Mouse (Mus musculus) spleen, adult 2 months (tissue): ENCODE data around the gene Prkg1. TPM values are rescaled to one million over a fixed set of nuclear protein-coding genes. Genes with fewer than 3 reads are reported as not detected.

Source experiments
- DNase-seq, 2 experiments: peaks; one replicate each; pipeline versions ENCODE4 v3.0.0 to v3.0.0-alpha.2; 2012 to 2021; ENCODE audit warnings: low spot score in 2 of 2, low read depth in 1 of 2
- H3K27ac ChIP-seq: fragments of 200-500 bp; 2 replicates; pipeline ENCODE4 v1.5.1; 2012; ENCODE audit warnings: low read length, inconsistent platforms; ENCODE audit not compliant: insufficient read depth
- H3K27me3 ChIP-seq: fragments of 200-500 bp; 2 replicates; pipeline ENCODE4 v1.6.1; 2012; ENCODE audit warnings: mild to moderate bottlenecking, moderate library complexity, low read length, inconsistent platforms; ENCODE audit not compliant: control insufficient read depth, insufficient read depth
- H3K36me3 ChIP-seq: fragments of 200-500 bp; 2 replicates; pipeline ENCODE4 v1.6.1; 2012; ENCODE audit warnings: mild to moderate bottlenecking, low read length, inconsistent platforms; ENCODE audit not compliant: control insufficient read depth, insufficient read depth
- H3K4me1 ChIP-seq: fragments of 200-500 bp; 2 replicates; pipeline ENCODE4 v1.6.1; 2011; ENCODE audit warnings: inconsistent platforms; ENCODE audit not compliant: control insufficient read depth, insufficient read depth, insufficient read length
- H3K4me3 ChIP-seq: fragments of 200-500 bp; 2 replicates; pipeline ENCODE4 v1.5.1; 2011; ENCODE audit warnings: mild to moderate bottlenecking, inconsistent platforms; ENCODE audit not compliant: insufficient read depth, insufficient read length; ENCODE audit errors: extremely low read depth
- CTCF ChIP-seq: fragments of 200-500 bp; IDR thresholded peaks from 2 replicates; pipeline ENCODE4 v1.5.1; 2011; ENCODE audit warnings: mild to moderate bottlenecking, inconsistent platforms; ENCODE audit not compliant: insufficient read depth, insufficient read length, insufficient replicate concordance; ENCODE audit errors: extremely low read depth
- POLR2A ChIP-seq: fragments of 200-500 bp; IDR thresholded peaks from 2 replicates; pipeline ENCODE4 v1.6.1; 2011; ENCODE audit warnings: low read depth, low read length, inconsistent platforms
- WGBS: fragments of 180-500 bp; shearing (Covaris S2); methylation state at CpG from one replicate; pipeline ENCODE4 v1.1.7; 2018; 5-methylcytosine and 5-hydroxymethylcytosine counted together
- polyA plus RNA-seq: library from polyadenylated mRNA; depleted of rRNA; stranded (reverse); fragments of >200 nt; gene quantifications from 2 replicates; pipeline ENCODE4 v1.2.3, GENCODE M21; 2012

Gene Prkg1
- polyA plus RNA-seq, 1 experiment, result 0.33 TPM

DNA sequence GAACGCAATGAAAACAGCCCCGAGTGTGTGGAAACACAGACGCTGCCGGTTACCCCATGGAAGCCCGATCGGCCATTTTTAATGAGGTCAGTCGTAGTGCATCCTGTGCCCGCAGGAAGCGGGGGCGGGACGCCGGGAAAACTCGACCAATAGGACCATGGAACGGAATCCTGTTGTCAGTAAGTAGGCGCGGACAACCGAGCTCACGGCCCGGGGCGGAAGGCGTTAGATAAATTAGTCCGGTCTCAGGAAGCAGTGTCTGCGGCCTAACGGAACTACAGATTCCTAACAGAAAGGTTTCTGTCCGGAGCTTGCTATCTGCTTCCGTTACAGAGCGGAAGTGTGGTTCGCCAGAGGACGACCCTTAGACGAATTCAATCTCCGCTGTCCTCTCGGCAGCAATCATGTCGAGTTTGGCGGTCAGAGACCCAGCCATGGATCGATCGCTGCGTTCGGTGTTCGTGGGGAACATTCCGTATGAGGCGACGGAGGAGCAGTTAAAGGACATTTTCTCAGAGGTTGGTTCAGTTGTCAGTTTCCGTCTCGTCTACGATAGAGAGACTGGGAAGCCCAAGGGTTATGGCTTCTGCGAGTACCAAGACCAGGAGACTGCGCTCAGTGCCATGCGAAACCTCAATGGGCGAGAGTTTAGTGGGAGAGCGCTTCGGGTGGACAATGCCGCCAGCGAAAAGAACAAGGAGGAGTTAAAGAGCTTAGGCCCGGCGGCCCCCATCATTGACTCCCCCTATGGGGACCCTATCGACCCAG lies 682.0 kb downstream of the Prkg1 start, which contains the start of gene Cstf2t:
Gene Cstf2t, plus strand, starts transcription at position 176 of the 768 bp plus-strand sequence.
- peak; percentile 65 for TF ChIP-seq POLR2A
- TF ChIP-seq CTCF, result no peak
- H3K27me3 ChIP-seq, result no peaks in the 10 kb centered on the region
- peaks cover 4% of the 10 kb centered on the region for H3K36me3 ChIP-seq
- DNase-seq, result peak; percentile 99 to 100
- H3K4me3 ChIP-seq, result peak within 1 kb of the TSS; percentile 76
- 2% methylated on average over 56 of the region's 56 CpGs for WGBS
- H3K4me1 ChIP-seq, result peaks cover 14% of the 10 kb centered on the region
- H3K27ac ChIP-seq, result peak within 1 kb of the TSS; percentile 68

DNA sequence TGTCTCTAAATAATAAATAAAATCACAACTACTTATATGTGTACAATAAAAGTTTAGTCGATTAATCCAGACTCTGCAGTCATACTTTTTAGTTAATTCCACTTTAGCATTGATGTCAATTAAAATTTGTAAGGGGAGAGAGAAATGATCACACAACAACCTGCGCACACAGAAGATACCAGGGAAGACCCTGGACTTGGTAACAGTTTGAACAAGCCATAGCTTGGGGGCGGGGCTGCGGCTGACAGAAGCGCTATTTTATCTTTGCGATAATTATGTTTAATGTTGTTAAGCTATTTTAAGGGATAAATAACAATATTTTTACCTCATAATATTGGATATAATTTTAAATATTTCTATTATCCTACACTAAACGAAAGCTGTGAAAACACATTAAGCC lies 682.6 kb downstream of the Prkg1 start:
- no peak for TF ChIP-seq POLR2A
- no peak for TF ChIP-seq CTCF
- no peak overlapping the region for H3K27ac ChIP-seq
- WGBS, result 17% methylated on average over 7 of the region's 7 CpGs

DNA sequence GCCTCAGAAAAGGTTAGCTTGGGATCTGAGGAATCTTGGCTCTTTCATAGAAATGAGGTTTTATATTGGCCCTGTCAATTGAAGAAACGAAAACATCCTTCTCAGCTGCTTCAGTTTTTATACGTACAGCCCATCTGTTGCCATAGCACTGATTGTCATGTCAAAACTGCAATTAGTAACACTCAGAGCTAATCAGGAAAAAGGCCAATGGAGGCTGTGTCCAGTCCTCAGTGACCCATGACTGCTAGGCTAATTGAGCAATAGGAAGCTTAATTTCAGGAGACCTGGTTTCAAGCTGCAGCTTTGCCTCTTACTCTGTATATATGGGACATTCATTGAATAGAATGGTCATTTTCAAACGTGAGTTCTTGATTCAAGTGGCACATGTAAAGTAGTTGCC lies 686.6 kb downstream of the Prkg1 start:
- H3K36me3 ChIP-seq, result no peaks in the 10 kb centered on the region
- 79% methylated on average over 3 of the region's 3 CpGs for WGBS
- H3K4me1 ChIP-seq, result no peaks in the 10 kb centered on the region
- no peak for DNase-seq
- no peak overlapping the region for H3K27ac ChIP-seq
- TF ChIP-seq POLR2A (no peak), CTCF (no peak)
- H3K4me3 ChIP-seq, result no peak overlapping the region
- no peaks in the 10 kb centered on the region for H3K27me3 ChIP-seq

More for the DNA sequence above, 682.6 kb downstream of the Prkg1 start:
- H3K4me3 ChIP-seq, result peak overlapping the region; percentile 33; the same call in 1 of the 2 replicates
- H3K36me3 ChIP-seq, result peaks cover 4% of the 10 kb centered on the region
- no peaks in the 10 kb centered on the region for H3K27me3 ChIP-seq
- no peak for DNase-seq
- H3K4me1 ChIP-seq, result peaks cover 14% of the 10 kb centered on the region

GRCm38 (mm10) chr19:31076106-31076505 lies 688.7 kb downstream of the Prkg1 start:
- TF ChIP-seq CTCF (no peak), POLR2A (no peak)
- H3K36me3 ChIP-seq, result no peaks in the 10 kb centered on the region
- no peak overlapping the region for H3K4me3 ChIP-seq
- H3K27me3 ChIP-seq, result no peaks in the 10 kb centered on the region
- DNase-seq, result no peak
- WGBS, result 89% methylated on average over 4 of the region's 4 CpGs
- H3K4me1 ChIP-seq, result no peaks in the 10 kb centered on the region
- H3K27ac ChIP-seq, result no peak overlapping the region

- TF ChIP-seq CTCF, result no peak
- TF ChIP-seq POLR2A, result no peak
- H3K4me3 ChIP-seq, result no peak overlapping the region
- H3K27me3 ChIP-seq, result no peaks in the 10 kb centered on the region
- DNase-seq, result no peak
- 68% methylated on average over 3 of the region's 3 CpGs for WGBS
- no peak overlapping the region for H3K27ac ChIP-seq
- no peaks in the 10 kb centered on the region for H3K4me1 ChIP-seq
- no peaks in the 10 kb centered on the region for H3K36me3 ChIP-seq
Measured at GRCm38 (mm10) chr19:31074717-31075063, 690.1 kb downstream of the Prkg1 start.

- Histone ChIP-seq H3K27me3 (no peaks in the 10 kb centered on the region), H3K27ac (no peak overlapping the region), H3K4me3 (no peak overlapping the region), H3K36me3 (no peaks in the 10 kb centered on the region), H3K4me1 (no peaks in the 10 kb centered on the region)
- 86% methylated on average over 24 of the region's 24 CpGs for WGBS
- TF ChIP-seq POLR2A (no peak), CTCF (no peak)
- DNase-seq, result no peak
Measured at GRCm38 (mm10) chr19:31073959-31074716, 690.7 kb downstream of the Prkg1 start.
